17 mouse cellular contexts compared by ENCODE assay signal in genomic region chr3:123150523-123151135, GRCm38 (mm10).
DNase-seq lines count a peak whose midpoint lies in the region; ATAC-seq lines count a peak whose summit lies in the region.
"Had no signal": no experiment of that assay in that cellular context is flagged by ENCODE, and none has a peak within 500 bp of the region (broad histone marks: within the 10 kb centered on the region; RNA-seq: fewer than 3 reads in every experiment).

No protein-coding gene starts in this region.

- peak; percentile 20 to 44 for DNase-seq in frontal cortex, adult 2 months (ENCODE audit: extremely low spot score in 1 of 2, low spot score in 1 of 2)
- no peak for DNase-seq in frontal cortex, postnatal 25 days (ENCODE audit: low spot score in 2 of 2)
- no peak for DNase-seq in heart, adult 18-20 months
- peak; percentile 59 for DNase-seq in brain, adult 2 months (ENCODE audit: low read depth, low spot score)
- no peak for DNase-seq in neural tube, embryonic 10.5 days (ENCODE audit: extremely low spot score, low spot score)
- DNase-seq: adrenal gland, adult 2 months; cerebellum, postnatal 10 days; kidney, adult 9 months; liver, postnatal 0 days had no signal

- H3K9me3 ChIP-seq in heart, embryonic 15.5 days (replicated peaks): no peaks in the 10 kb centered on the region
- no peaks in the 10 kb centered on the region for H3K9me3 ChIP-seq in stomach, embryonic 14.5 days (ENCODE audit: control insufficient read depth, low read depth, low read length)
- H3K9me3 ChIP-seq: embryonic facial prominence, embryonic 10.5 days; neural tube, embryonic 13.5 days had no signal

- no peak overlapping the region for H3K9ac ChIP-seq in heart, embryonic 15.5 days
- H3K9ac ChIP-seq in stomach, embryonic 14.5 days (replicated peaks; ENCODE audit: low read depth, low read length): no peak overlapping the region
- H3K9ac ChIP-seq: hindbrain, embryonic 14.5 days; liver, postnatal 0 days; neural tube, embryonic 13.5 days had no signal

- 29% methylated on average over 8 of the region's 8 CpGs for WGBS in heart, embryonic 15.5 days
- WGBS in stomach, embryonic 14.5 days: 55% methylated on average over 8 of the region's 8 CpGs

- peak overlapping the region; percentile 52; the same call in 1 of the 2 replicates for H3K27ac ChIP-seq in heart, embryonic 15.5 days
- peak overlapping the region; percentile 55; the same call in 1 of the 2 replicates for H3K27ac ChIP-seq in stomach, embryonic 14.5 days (ENCODE audit: low read length)
- H3K27ac ChIP-seq: embryonic facial prominence, embryonic 10.5 days; hindbrain, embryonic 14.5 days; macrophage; neural tube, embryonic 13.5 days had no signal

- H3K4me1 ChIP-seq in heart, embryonic 15.5 days (replicated peaks): peaks cover 39% of the 10 kb centered on the region
- H3K4me1 ChIP-seq in stomach, embryonic 14.5 days (ENCODE audit: control insufficient read depth, insufficient read depth, low read length): peaks cover 6% of the 10 kb centered on the region
- H3K4me1 ChIP-seq: embryonic facial prominence, embryonic 10.5 days; neural tube, embryonic 13.5 days had no signal

- H3K4me3 ChIP-seq in heart, embryonic 15.5 days: no peak overlapping the region
- no peak overlapping the region for H3K4me3 ChIP-seq in stomach, embryonic 14.5 days (ENCODE audit: low read depth, low read length)
- H3K4me3 ChIP-seq: embryonic facial prominence, embryonic 10.5 days; neural tube, embryonic 13.5 days had no signal

- H3K36me3 ChIP-seq in heart, embryonic 15.5 days: no peaks in the 10 kb centered on the region
- H3K36me3 ChIP-seq in stomach, embryonic 14.5 days (ENCODE audit: control insufficient read depth, insufficient read depth, low read length): no peaks in the 10 kb centered on the region
- H3K36me3 ChIP-seq: embryonic facial prominence, embryonic 10.5 days; neural tube, embryonic 13.5 days had no signal

- ATAC-seq in heart, embryonic 15.5 days (replicated peaks; ENCODE audit: insufficient number of reproducible peaks, insufficient read depth, low FRiP score, low read depth): no peak
- no peak for ATAC-seq in stomach, embryonic 14.5 days (ENCODE audit: insufficient number of reproducible peaks, insufficient read depth, low FRiP score, low read depth)
- no peak for ATAC-seq in erythroid progenitor cell, adult 5-6 weeks (replicated peaks; ENCODE audit: low FRiP score, poor library complexity, severe bottlenecking)
- ATAC-seq: liver, postnatal 0 days; midbrain, embryonic 16.5 days had no signal

- H3K27me3 ChIP-seq in heart, embryonic 15.5 days: no peaks in the 10 kb centered on the region
- H3K27me3 ChIP-seq in stomach, embryonic 14.5 days (ENCODE audit: control insufficient read depth, insufficient read depth, low read length): no peaks in the 10 kb centered on the region
- H3K27me3 ChIP-seq: neural tube, embryonic 13.5 days had no signal

- no peak overlapping the region for H3K4me2 ChIP-seq in heart, embryonic 15.5 days
- no peak overlapping the region for H3K4me2 ChIP-seq in stomach, embryonic 14.5 days (replicated peaks; ENCODE audit: low read depth, low read length)
- H3K4me2 ChIP-seq: hindbrain, embryonic 14.5 days; neural tube, embryonic 13.5 days had no signal

Comparison
In these comparisons a context has a peak if more than half of its experiments do, and no peak if none do; other contexts are left out.
1. DNase-seq: peak in frontal cortex, adult 2 months (2 of 2) and brain, adult 2 months (single experiment); none in frontal cortex, postnatal 25 days (0 of 2), heart, adult 18-20 months (0 of 2) and neural tube, embryonic 10.5 days (single experiment).